Mouse (Mus musculus): Measurements from ENCODE around the gene Taar2. TPM values are rescaled to one million over a fixed set of nuclear protein-coding genes. Genes with fewer than 3 reads are reported as not detected.
A peak's percentile ranks its signal among the peaks of the same experiment; 100 is the strongest.

Taar2 gene
- total RNA-seq (2021): not detected
- long read RNA-seq, experiment 1: 0 reads
- long read RNA-seq, experiment 2: 0 reads

GRCm38 (mm10) chr10:23938312-23938711 is at the start of gene Taar2:
Taar2 (plus strand) TSS chr10:23938572.
- DNase-seq (ENCODE audit: low spot score in 2 of 2): no peak

DNA sequence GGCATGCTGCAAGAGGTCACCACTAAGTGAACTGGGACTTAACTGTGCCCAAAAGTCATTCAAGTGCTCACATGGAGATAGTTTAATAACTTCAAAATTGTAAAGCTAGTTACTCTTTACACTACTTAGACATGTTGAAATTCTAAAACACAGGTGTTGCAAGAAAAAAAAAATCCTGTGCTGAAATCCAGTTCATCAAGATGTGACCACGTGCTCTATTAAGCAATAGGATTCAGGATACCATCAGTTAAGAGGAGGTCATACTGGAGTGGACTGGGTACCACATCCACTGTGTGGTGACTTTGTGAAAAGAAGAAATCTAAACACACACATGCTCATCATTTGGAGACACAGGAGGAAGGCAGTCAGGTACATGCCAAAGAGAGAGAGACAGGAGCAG is 45.4 kb upstream of the Taar2 start:
- no peak for DNase-seq (ENCODE audit: low spot score in 2 of 2)

DNA sequence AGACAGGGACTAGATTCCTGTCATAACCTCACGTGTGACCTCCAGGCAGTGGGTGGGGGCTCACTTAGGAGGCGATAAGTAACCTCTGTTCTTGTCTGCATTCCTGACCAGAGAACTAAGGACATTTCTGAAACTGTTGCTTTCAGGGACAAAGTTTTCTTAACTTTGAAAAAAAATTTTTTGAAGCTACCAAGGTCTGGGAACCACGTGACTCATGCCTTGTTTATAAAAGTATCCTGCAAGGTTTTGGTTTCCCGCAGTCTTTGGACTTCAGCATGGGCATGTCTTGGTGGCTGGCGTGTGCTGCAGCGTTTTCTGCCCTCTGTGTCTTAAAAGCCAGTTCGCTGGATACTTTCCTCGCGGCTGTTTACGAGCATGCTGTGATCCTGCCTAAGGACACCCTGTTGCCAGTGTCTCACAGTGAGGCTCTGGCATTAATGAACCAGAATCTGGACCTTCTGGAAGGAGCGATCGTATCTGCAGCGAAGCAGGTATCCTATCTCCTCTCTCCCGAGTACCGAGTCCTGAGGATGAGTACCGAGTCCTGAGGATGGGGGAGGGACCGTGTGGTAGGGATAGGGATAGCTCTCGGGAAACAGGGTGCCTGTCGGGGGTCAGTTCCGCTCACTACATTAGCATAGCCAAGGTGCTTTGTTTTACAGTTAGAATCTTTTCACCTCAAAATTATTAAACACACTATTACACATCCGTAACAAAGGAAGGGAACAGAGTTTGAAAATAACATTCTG is 43.6 kb upstream of the Taar2 start, which contains the start of gene Vnn1:
Gene Vnn1 (plus strand): TSS at position 88 of the 749 bp plus-strand sequence.
- no peak for DNase-seq (ENCODE audit: low spot score in 2 of 2)

- DNase-seq (ENCODE audit: low spot score in 2 of 2): no peak
Observed at GRCm38 (mm10) chr10:23895376-23895775, 43.0 kb upstream of the Taar2 start.

- DNase-seq (ENCODE audit: low spot score in 2 of 2): no peak
Observed at GRCm38 (mm10) chr10:23901119-23901518, 37.3 kb upstream of the Taar2 start.

- DNase-seq (ENCODE audit: low spot score in 2 of 2): no peak
Observed at GRCm38 (mm10) chr10:23905661-23906060, 32.7 kb upstream of the Taar2 start.

GRCm38 (mm10) chr10:23920056-23920455 is 18.3 kb upstream of the Taar2 start, which contains the start of gene Taar1:
Taar1 (plus strand) TSS chr10:23920356.
- DNase-seq (ENCODE audit: low spot score in 2 of 2): no peak

- no peak for DNase-seq (ENCODE audit: low spot score in 2 of 2)
Observed at GRCm38 (mm10) chr10:23922468-23922867, 15.9 kb upstream of the Taar2 start.

DNA sequence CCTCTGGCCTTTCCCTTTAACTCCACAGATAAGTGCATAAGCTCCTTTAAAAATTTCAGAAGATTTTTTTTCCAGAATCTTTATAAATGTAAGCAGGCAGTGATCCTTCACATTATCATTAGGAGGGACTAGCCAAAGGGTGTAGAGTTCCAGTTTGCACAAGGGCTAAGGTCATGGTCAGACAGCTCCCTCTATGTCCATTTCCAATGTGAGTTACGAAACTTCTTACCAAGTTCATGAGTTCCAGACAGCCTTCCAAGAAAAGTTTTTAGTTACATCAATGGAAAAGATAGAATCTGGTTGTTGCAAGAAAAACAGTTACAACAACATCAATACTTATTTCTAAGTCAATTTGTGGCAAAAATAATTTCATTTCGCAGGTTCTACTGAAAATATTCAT is 14.4 kb upstream of the Taar2 start:
- DNase-seq (ENCODE audit: low spot score in 2 of 2): no peak

GRCm38 (mm10) chr10:23937613-23938012 is 759 bp upstream of the Taar2 start:
- DNase-seq (ENCODE audit: low spot score in 2 of 2): no peak

GRCm38 (mm10) chr10:23942465-23942864 is 4.1 kb downstream of the Taar2 start:
- no peak for DNase-seq (ENCODE audit: low spot score in 2 of 2)

GRCm38 (mm10) chr10:23948026-23948425 is 9.7 kb downstream of the Taar2 start:
- DNase-seq (ENCODE audit: low spot score in 2 of 2): no peak

DNA sequence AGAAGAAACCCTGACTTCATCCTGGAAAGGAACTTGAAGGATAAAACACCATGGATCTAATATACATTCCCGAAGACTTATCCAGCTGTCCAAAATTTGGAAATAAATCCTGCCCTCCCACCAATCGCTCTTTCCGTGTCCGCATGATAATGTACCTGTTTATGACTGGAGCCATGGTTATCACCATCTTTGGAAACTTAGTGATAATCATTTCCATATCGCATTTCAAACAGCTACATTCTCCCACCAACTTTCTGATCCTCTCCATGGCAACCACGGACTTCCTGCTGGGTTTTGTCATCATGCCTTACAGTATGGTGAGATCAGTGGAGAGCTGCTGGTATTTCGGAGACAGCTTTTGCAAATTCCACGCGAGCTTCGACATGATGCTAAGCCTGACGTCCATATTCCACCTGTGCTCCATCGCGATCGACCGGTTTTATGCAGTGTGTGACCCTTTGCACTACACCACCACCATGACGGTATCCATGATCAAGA is 11.2 kb downstream of the Taar2 start, which contains the start of gene Taar3:
Gene Taar3 (plus strand): TSS at position 51 of the 498 bp plus-strand sequence.
- peak in 1 of 2 experiments; percentile 6 for DNase-seq (ENCODE audit: low spot score in 2 of 2)

GRCm38 (mm10) chr10:23951714-23952113 is 13.3 kb downstream of the Taar2 start:
- no peak for DNase-seq (ENCODE audit: low spot score in 2 of 2)

- no peak for DNase-seq (ENCODE audit: low spot score in 2 of 2)
Observed at GRCm38 (mm10) chr10:23959071-23959470, 20.7 kb downstream of the Taar2 start.

DNA sequence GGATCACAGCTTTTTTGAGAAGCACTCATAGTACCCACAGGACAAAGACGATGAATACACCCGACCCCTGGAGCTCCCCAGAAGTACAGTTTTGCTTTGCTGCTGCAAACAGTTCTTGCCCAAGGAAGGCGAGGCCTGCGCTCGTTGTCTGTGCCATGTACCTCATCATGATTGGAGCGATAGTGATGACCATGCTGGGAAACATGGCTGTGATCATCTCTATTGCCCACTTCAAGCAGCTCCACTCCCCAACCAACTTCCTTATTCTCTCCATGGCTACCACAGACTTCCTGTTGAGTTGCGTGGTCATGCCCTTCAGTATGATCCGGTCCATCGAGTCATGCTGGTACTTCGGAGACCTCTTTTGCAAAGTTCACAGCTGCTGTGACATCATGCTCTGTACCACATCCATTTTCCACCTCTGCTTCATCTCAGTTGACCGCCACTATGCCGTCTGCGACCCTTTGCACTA is 22.1 kb downstream of the Taar2 start, which contains the start of gene Taar4:
Gene Taar4 (plus strand): TSS at position 51 of the 472 bp plus-strand sequence.
- no peak for DNase-seq (ENCODE audit: low spot score in 2 of 2)

DNA sequence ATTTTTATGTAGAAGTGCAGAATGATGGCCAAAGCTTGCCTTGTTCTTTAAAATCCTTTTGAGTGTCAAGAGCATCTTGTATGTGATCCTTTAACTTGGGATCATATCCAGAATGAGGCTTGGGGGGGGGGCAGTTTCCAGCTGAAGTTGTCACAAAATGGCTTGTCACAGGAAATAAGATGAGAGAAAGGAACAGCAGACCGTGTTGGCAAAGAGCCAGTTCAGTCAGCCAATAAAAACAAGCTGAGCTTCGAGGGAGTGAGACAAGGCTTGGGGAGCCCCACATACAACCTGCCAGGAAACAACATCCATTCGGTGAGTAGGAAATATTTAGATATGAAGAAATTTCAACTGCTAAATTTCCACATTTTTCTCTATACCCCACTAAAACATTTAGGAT is 25.1 kb downstream of the Taar2 start:
- DNase-seq (ENCODE audit: low spot score in 2 of 2): no peak

DNA sequence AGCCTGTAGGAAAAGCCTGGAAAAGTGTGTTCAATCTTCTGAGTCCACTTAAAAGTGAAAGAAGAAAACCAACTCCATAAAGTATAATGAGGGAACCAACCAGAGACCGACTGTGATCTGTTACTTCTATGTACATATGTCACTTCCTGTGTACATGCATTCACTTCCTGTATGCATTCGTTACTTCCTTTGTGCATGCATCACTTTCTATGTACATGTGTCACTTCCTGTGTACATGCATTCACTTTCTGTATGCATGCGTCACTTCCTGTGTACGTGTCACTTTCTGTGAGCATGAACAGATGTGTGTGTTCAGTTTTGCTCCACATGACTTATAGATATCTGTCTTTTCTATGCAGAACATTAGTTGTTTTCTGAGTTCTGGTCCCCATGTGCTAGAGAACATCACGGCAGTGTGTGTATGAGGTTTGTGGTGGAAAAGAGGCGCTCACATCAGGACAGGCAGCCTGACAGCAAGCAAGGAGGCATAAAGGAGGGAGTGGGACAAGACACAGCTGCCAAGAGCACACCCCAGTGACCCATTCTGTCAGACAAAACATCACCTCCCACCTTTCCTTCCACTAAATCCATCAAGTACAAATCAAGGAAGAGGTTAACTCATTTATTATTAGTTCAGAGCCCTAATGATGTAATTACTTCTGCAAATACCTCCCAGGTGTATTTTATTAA is 26.7 kb downstream of the Taar2 start:
- no peak for DNase-seq (ENCODE audit: low spot score in 2 of 2)

- no peak for DNase-seq (ENCODE audit: low spot score in 2 of 2)
Observed at GRCm38 (mm10) chr10:23970656-23971165, 32.3 kb downstream of the Taar2 start, which contains the start of gene Taar5. Taar5 (plus strand) TSS chr10:23970706.

DNA sequence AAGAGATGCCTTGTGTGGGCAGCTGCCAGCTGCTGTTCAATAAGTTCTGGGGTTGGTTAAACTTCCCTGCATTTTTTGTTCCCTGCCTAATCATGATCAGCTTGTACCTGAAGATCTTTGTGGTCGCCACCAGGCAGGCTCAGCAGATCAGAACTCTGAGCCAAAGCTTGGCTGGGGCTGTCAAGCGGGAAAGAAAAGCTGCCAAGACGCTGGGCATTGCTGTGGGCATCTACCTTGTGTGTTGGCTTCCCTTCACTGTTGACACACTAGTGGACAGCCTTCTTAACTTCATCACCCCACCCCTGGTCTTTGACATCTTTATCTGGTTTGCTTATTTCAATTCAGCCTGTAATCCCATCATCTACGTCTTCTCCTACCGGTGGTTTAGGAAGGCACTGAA is 32.9 kb downstream of the Taar2 start:
- no peak for DNase-seq (ENCODE audit: low spot score in 2 of 2)

- no peak for DNase-seq (ENCODE audit: low spot score in 2 of 2)
Observed at GRCm38 (mm10) chr10:23977958-23978357, 39.6 kb downstream of the Taar2 start.

All from left cerebral cortex, adult 18-20 months (tissue).